Mouse (Mus musculus) brain, adult 2 months (tissue): Measurements from ENCODE around the gene Fbxl19.
"Not testable (repeated sequence)": the region's sequence is repeated elsewhere in the genome, so short reads cannot be mapped to it uniquely, and the experiment has no call there.

ENCODE experiments used
- DNase-seq: peaks from one replicate; pipeline ENCODE4 v3.0.0; 2011; ENCODE audit warnings: low read depth, low spot score

Gene Fbxl19

DNA sequence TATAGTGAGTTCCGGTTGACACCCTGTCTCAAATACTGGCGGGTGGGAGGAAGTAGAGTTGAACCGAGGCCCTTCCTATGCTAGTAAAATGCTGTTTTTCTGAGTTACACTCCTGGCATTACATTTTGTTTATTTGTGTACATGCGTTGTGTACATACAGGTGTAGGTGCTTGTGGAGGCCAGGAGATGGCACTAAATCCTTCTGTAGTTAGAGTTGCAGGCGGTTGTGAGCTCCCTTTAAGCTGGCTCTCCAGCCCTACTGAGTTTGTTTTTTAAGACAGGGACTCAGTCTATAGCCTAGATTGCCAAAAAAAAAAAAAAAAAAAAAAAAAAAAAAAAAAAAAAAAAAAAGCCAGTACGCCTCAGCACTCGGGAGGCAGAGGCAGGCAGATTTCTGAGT lies 16.4 kb upstream of the Fbxl19 start:
- no peak for DNase-seq

DNA sequence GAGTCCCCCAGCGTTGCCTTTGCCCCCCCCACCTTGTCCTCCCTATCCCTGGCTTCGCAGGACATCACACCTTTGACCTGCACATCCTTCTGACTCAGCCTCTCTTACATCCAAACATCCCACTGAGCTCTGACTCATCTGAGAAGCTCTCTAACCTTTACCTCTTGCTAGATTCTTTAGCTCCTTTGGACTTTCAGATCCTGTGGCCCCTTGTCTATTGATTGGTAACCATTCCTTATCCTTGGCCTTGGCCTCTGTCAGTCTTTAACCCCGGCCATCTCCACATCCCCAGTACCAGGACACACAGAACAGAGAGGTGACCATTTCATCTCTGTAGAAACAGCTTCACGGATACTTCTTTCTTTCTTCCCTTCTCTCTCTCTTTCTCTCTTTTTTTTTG lies 14.2 kb upstream of the Fbxl19 start:
- no peak for DNase-seq

DNA sequence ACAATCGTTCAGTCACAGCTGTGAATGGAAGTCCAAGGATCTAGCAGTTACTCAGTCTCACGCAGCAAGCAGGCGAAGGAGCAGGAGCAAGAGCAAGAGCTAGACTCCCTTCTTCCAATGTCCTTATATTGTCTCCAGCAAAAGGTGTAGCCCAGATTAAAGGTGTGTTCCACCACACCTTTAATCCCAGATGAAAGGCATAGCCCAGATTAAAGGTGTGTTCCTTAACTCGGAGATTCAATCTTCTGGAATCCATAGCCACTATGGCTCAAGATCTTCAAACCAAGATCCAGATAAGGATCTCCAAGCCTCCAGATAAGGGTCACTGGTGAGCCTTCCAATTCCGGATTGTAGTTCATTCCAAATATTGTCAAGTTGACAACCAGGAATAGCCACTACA lies 12.3 kb upstream of the Fbxl19 start, which contains the start of gene Ctf2:
Ctf2 (minus strand) TSS at position 101 of the 400 bp plus-strand sequence.
- not testable (repeated sequence) for DNase-seq

GRCm38 (mm10) chr7:127745251-127745651 lies 908 bp downstream of the Fbxl19 start:
- DNase-seq, result peak; percentile 100

DNA sequence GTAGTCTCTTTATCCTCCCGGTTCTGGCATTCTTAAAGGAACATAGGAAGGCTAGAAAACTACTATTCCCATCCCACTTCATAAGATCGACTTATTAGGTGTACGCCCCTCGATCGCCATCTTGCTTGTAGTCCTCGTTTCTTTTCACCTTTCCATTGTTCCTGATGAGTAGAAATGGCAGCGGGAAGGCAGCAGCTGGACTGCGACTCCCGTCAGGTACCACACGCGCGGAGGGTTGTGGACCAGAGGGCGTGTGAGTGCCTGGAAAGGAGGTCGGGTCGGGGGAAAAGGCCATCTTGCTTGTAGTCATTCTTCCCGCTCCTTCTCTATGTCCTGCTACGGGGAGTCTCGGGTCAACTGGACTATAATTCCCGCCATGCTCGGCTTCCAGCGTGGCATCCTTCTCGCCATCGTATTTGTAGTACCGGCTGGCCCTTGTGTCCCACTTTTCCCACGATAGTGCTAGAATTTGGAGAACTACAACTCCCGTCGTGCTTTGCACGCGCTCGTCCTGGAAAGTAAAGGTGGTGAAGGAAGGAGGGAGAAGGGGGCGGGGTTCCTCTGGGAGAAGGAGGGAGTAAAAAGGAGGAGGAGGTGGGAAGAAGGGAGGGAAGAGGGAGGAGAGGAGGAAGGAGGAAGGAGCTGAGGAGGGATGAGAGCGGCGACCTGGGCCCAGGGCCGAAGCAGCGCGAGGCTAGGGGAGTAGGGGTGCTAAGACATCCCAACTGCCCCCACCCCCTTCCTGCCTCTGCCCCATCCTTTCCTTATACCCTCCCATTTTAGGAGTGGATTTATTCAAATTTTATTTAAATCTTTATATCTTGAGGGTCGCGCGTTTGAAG lies 1.5 kb downstream of the Fbxl19 start:
- DNase-seq, result peak; percentile 100

DNA sequence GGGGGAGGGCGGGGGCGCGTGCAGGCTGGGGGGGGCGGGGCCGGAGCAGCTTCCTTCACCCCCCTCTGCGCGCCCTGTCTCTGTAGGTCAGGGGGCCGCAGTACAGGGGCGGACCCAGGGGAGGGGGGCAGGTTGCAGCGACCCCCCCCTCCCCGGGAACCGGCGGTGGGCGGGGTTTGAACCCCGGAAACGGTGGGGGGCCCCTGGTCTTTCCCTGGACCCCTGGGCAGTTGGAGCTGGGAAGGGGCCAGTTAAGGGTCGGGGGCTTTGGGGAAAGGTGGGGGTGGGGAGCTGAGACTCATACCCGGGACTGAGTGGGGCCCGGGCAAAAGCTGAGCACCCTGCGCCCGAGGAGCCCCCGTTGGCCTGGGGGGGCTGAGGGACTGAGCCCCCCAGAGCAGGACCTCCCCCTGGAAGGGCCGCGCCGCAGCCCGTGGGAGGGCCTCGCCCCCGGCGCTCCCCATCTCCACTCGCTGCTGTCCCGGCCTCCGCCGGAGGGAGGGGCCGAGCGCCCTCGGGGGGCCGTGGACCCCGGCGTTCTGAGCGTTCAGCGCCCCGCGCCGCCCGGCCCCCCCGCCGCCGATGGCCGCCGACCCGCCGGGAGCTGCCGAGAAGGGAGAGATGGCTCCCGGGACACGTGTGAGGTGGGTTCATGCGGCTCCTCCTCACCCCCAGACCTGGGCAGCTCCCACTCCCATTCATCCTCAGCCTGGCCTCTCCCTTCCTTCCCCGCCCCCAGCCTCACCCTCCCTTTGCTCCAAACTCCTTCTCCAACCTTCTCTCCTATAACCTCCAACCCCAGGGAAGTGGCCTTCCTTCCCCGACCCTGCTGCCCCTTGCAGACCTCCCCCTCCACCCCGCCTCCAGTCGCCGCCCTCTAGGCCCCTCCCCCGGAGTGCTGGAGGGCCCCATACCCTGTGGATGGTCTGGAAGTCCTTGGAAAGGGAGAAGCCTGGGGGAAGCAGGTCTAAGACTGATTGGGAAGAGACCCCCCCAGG lies 2.5 kb downstream of the Fbxl19 start:
- no peak for DNase-seq

- no peak for DNase-seq
These were observed 3.4 kb downstream of the Fbxl19 start for GRCm38 (mm10) chr7:127747559-127748234.

GRCm38 (mm10) chr7:127748235-127748560 lies 3.9 kb downstream of the Fbxl19 start:
- no peak for DNase-seq

GRCm38 (mm10) chr7:127750131-127751127 lies 6.1 kb downstream of the Fbxl19 start:
- peak; percentile 96 for DNase-seq

GRCm38 (mm10) chr7:127751619-127752018 lies 7.3 kb downstream of the Fbxl19 start:
- no peak for DNase-seq

DNA sequence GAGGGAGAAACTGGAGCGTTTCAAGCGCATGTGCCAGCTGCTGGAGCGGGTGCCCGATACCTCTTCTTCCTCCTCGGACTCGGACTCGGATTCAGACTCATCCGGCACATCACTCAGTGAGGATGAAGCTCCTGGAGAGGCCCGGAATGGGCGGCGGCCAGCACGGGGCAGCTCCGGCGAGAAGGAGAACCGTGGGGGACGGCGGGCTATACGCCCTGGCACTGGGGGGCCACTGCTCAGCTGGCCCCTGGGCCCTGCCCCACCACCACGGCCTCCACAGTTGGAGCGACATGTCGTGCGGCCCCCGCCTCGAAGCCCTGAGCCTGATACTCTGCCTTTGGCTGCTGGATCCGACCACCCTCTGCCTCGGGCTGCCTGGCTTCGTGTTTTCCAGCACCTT lies 7.7 kb downstream of the Fbxl19 start:
- DNase-seq, result no peak

DNA sequence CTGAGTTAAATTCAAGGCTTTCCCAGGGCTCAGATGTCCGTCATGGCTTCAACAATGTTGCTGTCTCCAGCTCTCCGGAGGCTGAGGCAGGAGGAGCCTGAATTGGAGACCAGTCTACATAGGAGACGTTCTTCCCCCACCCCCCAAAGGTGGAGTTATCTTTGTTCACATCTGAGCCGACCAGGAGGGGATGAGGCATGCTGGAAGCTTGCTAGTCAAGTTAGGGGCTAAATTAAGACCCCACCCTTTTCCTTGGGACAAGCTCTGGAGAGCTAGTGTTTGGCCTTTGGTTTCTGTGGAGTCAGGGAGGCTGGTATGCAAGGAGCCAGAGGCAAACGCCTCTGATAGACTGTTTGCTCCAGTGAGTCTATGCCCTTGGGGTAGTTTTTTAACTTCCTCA lies 8.8 kb downstream of the Fbxl19 start:
- DNase-seq, result no peak

- DNase-seq, result no peak
These were observed 9.4 kb downstream of the Fbxl19 start for GRCm38 (mm10) chr7:127753741-127754140.

GRCm38 (mm10) chr7:127759716-127760115 lies 15.4 kb downstream of the Fbxl19 start:
- no peak for DNase-seq

DNA sequence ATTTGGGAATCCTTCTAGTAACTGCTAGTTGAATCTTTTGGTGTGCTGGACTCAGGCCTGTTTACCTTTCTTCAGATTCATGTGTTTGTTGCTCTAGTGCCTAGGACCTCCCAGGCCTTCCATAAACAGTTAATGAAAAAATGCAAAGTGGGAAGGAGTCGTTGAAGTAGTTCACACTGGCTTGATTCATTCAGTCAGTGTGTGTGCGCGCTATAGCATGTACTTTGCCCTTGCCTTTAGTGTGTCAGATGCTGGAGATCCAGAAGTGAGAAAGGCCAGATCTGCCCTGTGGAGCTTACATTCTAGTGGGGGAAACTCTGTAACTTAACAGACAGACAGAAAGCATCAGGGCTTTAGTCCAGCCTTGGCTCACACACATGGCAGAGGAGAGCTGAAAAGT lies 16.1 kb downstream of the Fbxl19 start:
- DNase-seq, result no peak

DNA sequence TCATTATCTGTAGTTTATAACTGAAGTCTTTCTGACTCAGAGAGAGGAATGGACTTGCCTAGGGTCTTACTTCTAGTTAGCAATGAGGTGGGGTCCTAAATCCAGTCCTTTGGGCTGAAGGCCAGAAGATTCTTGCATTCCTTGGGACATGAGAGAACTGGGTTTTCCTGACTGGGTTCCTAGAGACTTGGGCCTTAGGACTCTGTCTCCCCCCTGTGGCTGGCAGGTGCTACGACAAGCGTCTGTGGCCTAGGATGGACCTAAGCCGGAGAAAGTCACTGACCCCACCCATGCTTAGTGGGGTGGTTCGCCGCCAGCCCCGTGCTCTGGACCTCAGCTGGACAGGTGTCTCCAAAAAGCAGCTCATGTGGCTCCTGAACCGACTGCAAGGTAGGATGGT lies 16.7 kb downstream of the Fbxl19 start:
- peak; percentile 86 for DNase-seq

GRCm38 (mm10) chr7:127763642-127764041 lies 19.3 kb downstream of the Fbxl19 start:
- no peak for DNase-seq

- no peak for DNase-seq
These were observed 21.4 kb downstream of the Fbxl19 start for GRCm38 (mm10) chr7:127765756-127766155.

GRCm38 (mm10) chr7:127766851-127767609 lies 22.7 kb downstream of the Fbxl19 start:
- DNase-seq, result no peak
